Mouse (Mus musculus): ENCODE results near the gene Htr2c.

DNA sequence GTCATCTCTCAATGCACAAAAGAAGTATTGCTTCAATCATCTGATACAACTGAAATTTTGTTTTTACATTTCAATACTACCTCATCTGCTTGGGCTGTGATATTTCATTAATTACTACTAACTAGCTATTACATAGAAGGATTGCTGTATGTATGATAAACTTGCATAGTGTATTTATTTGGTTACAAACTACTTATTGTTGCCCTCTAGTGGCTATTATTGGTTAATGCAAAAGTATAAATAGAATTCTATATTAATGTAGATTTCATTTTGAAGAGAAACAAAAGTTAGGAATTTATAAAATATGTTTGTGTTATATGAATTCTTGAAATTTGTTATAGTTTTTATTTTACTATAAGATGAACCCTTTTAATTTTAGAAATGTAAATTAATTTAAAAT lies 109.3 kb downstream of the Htr2c start:
- TF ChIP-seq CTCF (IDR thresholded peaks at IDR 0.05; ENCODE audit: low read depth, low read length) (no peak), GATA1 (IDR thresholded peaks at IDR 0.05; ENCODE audit: borderline replicate concordance, low read length) (no peak), POLR2AphosphoS5 (IDR thresholded peaks at IDR 0.05; ENCODE audit: insufficient replicate concordance, low read depth, low read length) (no peak)
